Mouse (Mus musculus) limb, embryonic 15.5 days (tissue): ENCODE measurements at regions not wholly inside any gene's neighbourhood (a gene's known extent, or its start where the extent isn't known, plus 50 kb on each side); places are given as distances from the start of the nearest gene placed in this dataset.

Experiments
- ATAC-seq: fragments of 200-750 bp; cut with Nextera tagmentation; 2 replicates; pipeline ENCODE4 v1.8.0; 2017; ENCODE audit warnings: low read depth, moderate TSS enrichment; ENCODE audit not compliant: insufficient number of reproducible peaks, low FRiP score, low TSS enrichment
- H3K27ac ChIP-seq: fragments of 300-500 bp; sonication (generic); 2 replicates; pipeline ENCODE4 v1.5.1; 2015; ENCODE audit warnings: moderate library complexity, mild to moderate bottlenecking, inconsistent platforms
- H3K27me3 ChIP-seq: fragments of 300-500 bp; sonication (generic); 2 replicates; pipeline ENCODE4 v1.6.1; 2015; ENCODE audit warnings: inconsistent platforms
- H3K36me3 ChIP-seq: fragments of 300-500 bp; sonication (generic); 2 replicates; pipeline ENCODE4 v1.6.1; 2015; ENCODE audit warnings: inconsistent platforms
- H3K4me1 ChIP-seq: fragments of 300-500 bp; sonication (generic); 2 replicates; pipeline ENCODE4 v1.6.1; 2015; ENCODE audit warnings: inconsistent platforms
- H3K4me2 ChIP-seq: fragments of 300-500 bp; sonication (generic); 2 replicates; pipeline ENCODE4 v1.6.1; 2015; ENCODE audit warnings: mild to moderate bottlenecking, inconsistent platforms
- H3K4me3 ChIP-seq: fragments of 300-500 bp; sonication (generic); 2 replicates; pipeline ENCODE4 v1.5.1; 2015; ENCODE audit warnings: mild to moderate bottlenecking, inconsistent platforms
- H3K9ac ChIP-seq: fragments of 300-500 bp; sonication (generic); 2 replicates; pipeline ENCODE4 v1.6.1; 2015; ENCODE audit warnings: inconsistent platforms
- H3K9me3 ChIP-seq: fragments of 300-500 bp; sonication (generic); 2 replicates; pipeline ENCODE4 v1.6.1; 2016; ENCODE audit warnings: inconsistent platforms
- WGBS: fragments of 180-500 bp; shearing (Covaris S2); methylation state at CpG from one replicate; pipeline ENCODE4 v1.1.7; 2015; 5-methylcytosine and 5-hydroxymethylcytosine counted together

GRCm38 (mm10) chr17:69685625-69686257, 246.6 kb downstream of the Akain1 start:
- Histone ChIP-seq H3K27me3 (no peaks in the 10 kb centered on the region), H3K27ac (no peak overlapping the region), H3K9ac (no peak overlapping the region), H3K36me3 (no peaks in the 10 kb centered on the region), H3K4me2 (no peak overlapping the region), H3K9me3 (no peaks in the 10 kb centered on the region), H3K4me3 (no peak overlapping the region), H3K4me1 (no peaks in the 10 kb centered on the region)
- WGBS, result 75% methylated on average over 5 of the region's 5 CpGs
- no peak for ATAC-seq

- Histone ChIP-seq H3K27ac (no peak overlapping the region), H3K4me3 (no peak overlapping the region), H3K4me1 (no peaks in the 10 kb centered on the region), H3K27me3 (no peaks in the 10 kb centered on the region), H3K36me3 (no peaks in the 10 kb centered on the region), H3K9ac (no peak overlapping the region), H3K4me2 (no peak overlapping the region), H3K9me3 (no peaks in the 10 kb centered on the region)
- 73% methylated on average over 2 of the region's 2 CpGs for WGBS
- no peak for ATAC-seq
Observed at GRCm38 (mm10) chr17:69686383-69686782, 247.3 kb downstream of the Akain1 start.

GRCm38 (mm10) chr17:69695341-69695740, 256.2 kb downstream of the Akain1 start:
- H3K9ac ChIP-seq, result no peak overlapping the region
- H3K4me1 ChIP-seq, result no peaks in the 10 kb centered on the region
- ATAC-seq, result no peak
- H3K27ac ChIP-seq, result no peak overlapping the region
- WGBS, result 67% methylated on average over 3 of the region's 3 CpGs
- no peak overlapping the region for H3K4me3 ChIP-seq
- no peaks in the 10 kb centered on the region for H3K9me3 ChIP-seq
- no peak overlapping the region for H3K4me2 ChIP-seq
- H3K27me3 ChIP-seq, result no peaks in the 10 kb centered on the region
- H3K36me3 ChIP-seq, result no peaks in the 10 kb centered on the region

- no peak for ATAC-seq
- Histone ChIP-seq H3K4me1 (no peaks in the 10 kb centered on the region), H3K27me3 (no peaks in the 10 kb centered on the region), H3K36me3 (no peaks in the 10 kb centered on the region), H3K4me2 (no peak overlapping the region), H3K4me3 (no peak overlapping the region), H3K9ac (no peak overlapping the region), H3K9me3 (no peaks in the 10 kb centered on the region), H3K27ac (no peak overlapping the region)
- WGBS, result 78% methylated on average over 4 of the region's 4 CpGs
Observed at GRCm38 (mm10) chr17:69727325-69727724, 241.5 kb upstream of the Dlgap1 start.

GRCm38 (mm10) chr17:69732981-69733380, 235.9 kb upstream of the Dlgap1 start:
- no peak for ATAC-seq
- Histone ChIP-seq H3K4me2 (no peak overlapping the region), H3K36me3 (no peaks in the 10 kb centered on the region), H3K9ac (no peak overlapping the region), H3K9me3 (no peaks in the 10 kb centered on the region), H3K27ac (no peak overlapping the region), H3K4me3 (no peak overlapping the region), H3K4me1 (no peaks in the 10 kb centered on the region), H3K27me3 (no peaks in the 10 kb centered on the region)
- WGBS, result 89% methylated on average over 11 of the region's 11 CpGs

GRCm38 (mm10) chr17:69736379-69737096, 232.3 kb upstream of the Dlgap1 start:
- Histone ChIP-seq H3K9me3 (no peaks in the 10 kb centered on the region), H3K4me3 (no peak overlapping the region), H3K9ac (no peak overlapping the region), H3K4me1 (no peaks in the 10 kb centered on the region), H3K27me3 (no peaks in the 10 kb centered on the region), H3K27ac (no peak overlapping the region), H3K36me3 (no peaks in the 10 kb centered on the region), H3K4me2 (no peak overlapping the region)
- ATAC-seq, result no peak
- 49% methylated on average over 4 of the region's 4 CpGs for WGBS

GRCm38 (mm10) chr17:69769002-69769421, 199.9 kb upstream of the Dlgap1 start:
- Histone ChIP-seq H3K27me3 (no peaks in the 10 kb centered on the region), H3K4me2 (no peak overlapping the region), H3K4me3 (no peak overlapping the region), H3K9me3 (no peaks in the 10 kb centered on the region), H3K27ac (no peak overlapping the region), H3K36me3 (no peaks in the 10 kb centered on the region), H3K9ac (no peak overlapping the region), H3K4me1 (no peaks in the 10 kb centered on the region)
- WGBS, result 73% methylated on average over 8 of the region's 8 CpGs
- ATAC-seq, result no peak

- Histone ChIP-seq H3K27me3 (no peaks in the 10 kb centered on the region), H3K4me3 (no peak overlapping the region), H3K36me3 (no peaks in the 10 kb centered on the region), H3K4me2 (no peak overlapping the region), H3K4me1 (no peaks in the 10 kb centered on the region), H3K9ac (no peak overlapping the region), H3K27ac (no peak overlapping the region), H3K9me3 (no peaks in the 10 kb centered on the region)
- no peak for ATAC-seq
- WGBS, result 78% methylated on average over 4 of the region's 4 CpGs
Observed at GRCm38 (mm10) chr17:69770046-69770445, 198.8 kb upstream of the Dlgap1 start.

GRCm38 (mm10) chr17:69781201-69781600, 187.7 kb upstream of the Dlgap1 start:
- 96% methylated on average over 1 of the region's 1 CpGs for WGBS
- H3K27me3 ChIP-seq, result no peaks in the 10 kb centered on the region
- H3K4me3 ChIP-seq, result no peak overlapping the region
- H3K4me2 ChIP-seq, result no peak overlapping the region
- no peaks in the 10 kb centered on the region for H3K9me3 ChIP-seq
- ATAC-seq, result no peak
- no peaks in the 10 kb centered on the region for H3K4me1 ChIP-seq
- no peak overlapping the region for H3K27ac ChIP-seq
- H3K9ac ChIP-seq, result no peak overlapping the region
- H3K36me3 ChIP-seq, result no peaks in the 10 kb centered on the region

- Histone ChIP-seq H3K36me3 (no peaks in the 10 kb centered on the region), H3K4me3 (no peak overlapping the region), H3K27me3 (no peaks in the 10 kb centered on the region), H3K9me3 (no peaks in the 10 kb centered on the region), H3K27ac (no peak overlapping the region), H3K4me2 (no peak overlapping the region), H3K4me1 (no peaks in the 10 kb centered on the region), H3K9ac (no peak overlapping the region)
- 73% methylated on average over 3 of the region's 3 CpGs for WGBS
- no peak for ATAC-seq
Observed at GRCm38 (mm10) chr17:69786985-69787384, 181.9 kb upstream of the Dlgap1 start.

- Histone ChIP-seq H3K4me3 (no peak overlapping the region), H3K27ac (no peak overlapping the region), H3K36me3 (no peaks in the 10 kb centered on the region), H3K4me2 (no peak overlapping the region), H3K27me3 (no peaks in the 10 kb centered on the region), H3K4me1 (no peaks in the 10 kb centered on the region), H3K9ac (no peak overlapping the region), H3K9me3 (no peaks in the 10 kb centered on the region)
- WGBS, result 65% methylated on average over 5 of the region's 5 CpGs
- ATAC-seq, result no peak
Observed at GRCm38 (mm10) chr17:69821473-69821872, 147.4 kb upstream of the Dlgap1 start.

- Histone ChIP-seq H3K36me3 (no peaks in the 10 kb centered on the region), H3K4me2 (no peak overlapping the region), H3K27me3 (no peaks in the 10 kb centered on the region), H3K27ac (no peak overlapping the region), H3K9me3 (no peaks in the 10 kb centered on the region), H3K4me1 (no peaks in the 10 kb centered on the region), H3K4me3 (no peak overlapping the region), H3K9ac (no peak overlapping the region)
- no peak for ATAC-seq
- WGBS, result 97% methylated on average over 2 of the region's 2 CpGs
Observed at GRCm38 (mm10) chr17:69821901-69822300, 147.0 kb upstream of the Dlgap1 start.
